Mouse (Mus musculus): Measurements from ENCODE around the gene Mrps9. TPM values are rescaled to one million over a fixed set of nuclear protein-coding genes. Genes with fewer than 3 reads are reported as not detected.

Mrps9 gene
- total and polyA plus RNA-seq, 3 experiments: 89.9 to 134 (median 111) TPM

DNA sequence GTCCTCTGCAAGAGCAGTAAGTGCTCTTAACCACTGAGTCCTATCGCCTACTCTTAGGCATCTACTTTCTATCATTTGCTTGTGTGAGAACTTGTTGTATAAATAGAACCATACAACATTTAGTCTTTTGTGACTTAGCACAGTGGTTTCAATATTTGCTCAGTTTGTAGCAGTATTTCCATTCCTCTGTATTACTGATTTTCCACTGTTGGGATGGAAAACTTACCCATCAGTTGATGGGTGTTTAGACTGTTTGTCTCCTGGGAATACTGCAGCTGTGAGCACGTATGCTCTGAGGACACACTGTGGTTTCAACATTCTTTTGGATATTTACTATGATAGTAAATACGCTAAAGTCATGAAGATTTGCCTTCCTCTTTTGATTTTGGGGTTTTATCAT is 16.2 kb downstream of the Mrps9 start:
- no peak overlapping the region for H3K4me2 ChIP-seq (ENCODE audit: insufficient read depth, low read depth, poor library complexity, severe bottlenecking)
- TF ChIP-seq NELFE (IDR thresholded peaks at IDR 0.05; ENCODE audit: low read depth, low read length) (no peak), ETS1 (conservative IDR thresholded peaks at IDR 0.05; ENCODE audit: low read depth, low read length) (peak; percentile 70), MEF2A (IDR thresholded peaks at IDR 0.05; ENCODE audit: borderline replicate concordance, low read depth, low read length) (peak; percentile 88), IRF4 (IDR thresholded peaks at IDR 0.05; ENCODE audit: low read depth, low read length) (peak; percentile 70), BHLHE40 (IDR thresholded peaks at IDR 0.05; ENCODE audit: low read depth, low read length) (peak; percentile 25; the same call in 1 of the 2 replicates), EP300 (IDR thresholded peaks at IDR 0.05; ENCODE audit: low read length) (peak; percentile 91), MAZ (IDR thresholded peaks at IDR 0.05; ENCODE audit: low read depth, low read length) (no peak), TCF12 (IDR thresholded peaks at IDR 0.05; ENCODE audit: low read depth, low read length) (peak; percentile 66; the same call in 1 of the 2 replicates)
- peak; percentile 58 for DNase-seq (ENCODE audit: extremely low read depth)
- H3K4me3 ChIP-seq (replicated peaks in 1 of 3; ENCODE audit: low read depth in 2 of 3, low read length in 2 of 3, poor library complexity in 1 of 3): no peak overlapping the region
- H3K4me1 ChIP-seq (ENCODE audit: control insufficient read depth in 1 of 2, insufficient read depth in 2 of 2): peaks cover 17 to 28% of the 10 kb centered on the region in 2 experiments
- no peak overlapping the region; the same call in 1 of the 2 replicates for H3K27ac ChIP-seq (ENCODE audit: insufficient read depth, low read depth)
- no peaks in the 10 kb centered on the region for H3K9me3 ChIP-seq (replicated peaks; ENCODE audit: low read length)
- H3K79me2 ChIP-seq (replicated peaks; ENCODE audit: control insufficient read depth, extremely low read depth, insufficient read depth, poor library complexity, severe bottlenecking): peaks cover 3% of the 10 kb centered on the region
- H3K36me3 ChIP-seq (replicated peaks in 1 of 2; ENCODE audit: control insufficient read depth in 1 of 2, insufficient read depth in 1 of 2, low read length in 1 of 2): peaks cover 36 to 60% of the 10 kb centered on the region in 2 experiments
- H3K27me3 ChIP-seq (replicated peaks): no peaks in the 10 kb centered on the region
- H3K9ac ChIP-seq (ENCODE audit: insufficient read depth, low read depth): no peak overlapping the region
- dilution Hi-C loops (cut with MboI; ENCODE audit: extremely low pct_ligation_motif_present, extremely low pct_unique_long_range_greater_than_20kb, low sequenced_read_pairs): no loop called here
- in situ Hi-C loops (cut with MboI; ENCODE audit: low pct_ligation_motif_present, low pct_unique_long_range_greater_than_20kb, low sequenced_read_pairs): no loop called here

DNA sequence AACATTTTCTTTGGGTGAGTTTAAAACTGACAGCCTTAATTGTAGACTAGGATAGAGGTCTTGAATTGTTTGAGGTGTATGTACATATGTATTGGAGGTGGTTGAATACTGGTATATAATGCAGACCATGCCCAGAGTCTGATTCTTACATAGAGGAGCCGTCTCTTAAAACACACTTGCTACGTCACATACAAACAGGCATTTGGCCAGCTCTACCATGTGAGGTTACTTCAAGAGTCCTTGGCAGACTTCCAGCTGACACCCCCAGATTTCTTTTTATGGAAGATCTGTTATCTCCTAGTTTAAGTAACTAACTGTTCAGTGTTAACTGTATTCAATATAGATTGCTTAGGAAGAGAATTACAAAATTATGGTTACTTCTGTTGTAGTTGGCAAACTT is 23.1 kb downstream of the Mrps9 start:
- dilution Hi-C loops (cut with MboI; ENCODE audit: extremely low pct_ligation_motif_present, extremely low pct_unique_long_range_greater_than_20kb, low sequenced_read_pairs) (no loop called here), in situ Hi-C loops (cut with MboI; ENCODE audit: low pct_ligation_motif_present, low pct_unique_long_range_greater_than_20kb, low sequenced_read_pairs) (no loop called here)
- Histone ChIP-seq H3K9me3 (replicated peaks; ENCODE audit: low read length) (no peaks in the 10 kb centered on the region), H3K36me3 (replicated peaks in 1 of 2; ENCODE audit: control insufficient read depth in 1 of 2, insufficient read depth in 1 of 2, low read length in 1 of 2) (peaks cover 17 to 57% of the 10 kb centered on the region in 2 experiments), H3K9ac (ENCODE audit: insufficient read depth, low read depth) (no peak overlapping the region), H3K27me3 (replicated peaks) (no peaks in the 10 kb centered on the region), H3K27ac (ENCODE audit: insufficient read depth, low read depth) (no peak overlapping the region), H3K79me2 (replicated peaks; ENCODE audit: control insufficient read depth, extremely low read depth, insufficient read depth, poor library complexity, severe bottlenecking) (peaks cover 4% of the 10 kb centered on the region; the same call in 1 of the 2 replicates), H3K4me3 (replicated peaks in 1 of 3; ENCODE audit: low read depth in 2 of 3, low read length in 2 of 3, poor library complexity in 1 of 3) (no peak overlapping the region), H3K4me2 (ENCODE audit: insufficient read depth, low read depth, poor library complexity, severe bottlenecking) (no peak overlapping the region), H3K4me1 (ENCODE audit: control insufficient read depth in 1 of 2, insufficient read depth in 2 of 2) (peaks cover 0 to 3% of the 10 kb centered on the region in 2 experiments; a peak in 2 of 4 replicates)
- TF ChIP-seq EP300 (IDR thresholded peaks at IDR 0.05; ENCODE audit: low read length): no peak
- no peak for DNase-seq (ENCODE audit: extremely low read depth)

DNA sequence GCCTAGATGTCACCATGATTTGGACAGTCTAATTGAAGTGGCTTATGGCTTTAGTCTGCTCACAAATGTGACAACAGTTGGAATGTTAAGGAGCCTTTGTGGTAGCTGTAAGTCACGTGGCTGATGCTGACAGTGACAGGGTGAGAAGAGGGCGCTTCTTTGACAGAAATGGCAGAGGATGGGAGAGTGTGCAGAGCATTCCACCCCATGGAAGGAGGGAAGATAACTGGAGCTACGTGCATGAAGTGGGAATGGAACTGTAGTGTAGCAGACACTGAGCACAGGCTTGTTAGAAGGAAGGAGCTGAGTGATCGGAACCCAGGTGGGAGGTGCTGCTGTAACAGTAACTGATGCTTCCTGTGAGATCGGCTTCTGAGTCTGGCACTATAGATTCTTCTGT is 24.2 kb downstream of the Mrps9 start:
- Histone ChIP-seq H3K9ac (ENCODE audit: insufficient read depth, low read depth) (no peak overlapping the region), H3K9me3 (replicated peaks; ENCODE audit: low read length) (no peaks in the 10 kb centered on the region), H3K27ac (ENCODE audit: insufficient read depth, low read depth) (no peak overlapping the region), H3K79me2 (replicated peaks; ENCODE audit: control insufficient read depth, extremely low read depth, insufficient read depth, poor library complexity, severe bottlenecking) (peaks cover 4% of the 10 kb centered on the region; the same call in 1 of the 2 replicates), H3K36me3 (replicated peaks in 1 of 2; ENCODE audit: control insufficient read depth in 1 of 2, insufficient read depth in 1 of 2, low read length in 1 of 2) (peaks cover 18 to 64% of the 10 kb centered on the region in 2 experiments), H3K4me1 (ENCODE audit: control insufficient read depth in 1 of 2, insufficient read depth in 2 of 2) (peaks cover 0 to 3% of the 10 kb centered on the region in 2 experiments; a peak in 2 of 4 replicates), H3K4me2 (ENCODE audit: insufficient read depth, low read depth, poor library complexity, severe bottlenecking) (no peak overlapping the region), H3K4me3 (replicated peaks in 1 of 3; ENCODE audit: low read depth in 2 of 3, low read length in 2 of 3, poor library complexity in 1 of 3) (no peak overlapping the region), H3K27me3 (replicated peaks) (no peaks in the 10 kb centered on the region)
- in situ Hi-C loops (cut with MboI; ENCODE audit: low pct_ligation_motif_present, low pct_unique_long_range_greater_than_20kb, low sequenced_read_pairs): no loop called here
- no peak for DNase-seq (ENCODE audit: extremely low read depth)
- no peak for TF ChIP-seq KAT2A (IDR thresholded peaks at IDR 0.05; ENCODE audit: insufficient replicate concordance, low read length)
- no peak for TF ChIP-seq MYC (IDR thresholded peaks at IDR 0.05; ENCODE audit: low read depth, low read length)
- TF ChIP-seq BHLHE40 (IDR thresholded peaks at IDR 0.05; ENCODE audit: low read depth, low read length): no peak
- no peak for TF ChIP-seq PAX5 (IDR thresholded peaks at IDR 0.05; ENCODE audit: low read length)
- no peak for TF ChIP-seq MEF2A (IDR thresholded peaks at IDR 0.05; ENCODE audit: borderline replicate concordance, low read depth, low read length)
- no peak for TF ChIP-seq TCF12 (IDR thresholded peaks at IDR 0.05; ENCODE audit: low read depth, low read length)
- no peak for TF ChIP-seq UBTF (IDR thresholded peaks at IDR 0.05; ENCODE audit: low read depth, low read length)
- no peak for TF ChIP-seq NELFE (IDR thresholded peaks at IDR 0.05; ENCODE audit: low read depth, low read length)
- no peak for TF ChIP-seq TBP (conservative IDR thresholded peaks at IDR 0.05; ENCODE audit: low read depth, low read length)
- no peak for TF ChIP-seq SIN3A (IDR thresholded peaks at IDR 0.05; ENCODE audit: low read length)
- no peak for TF ChIP-seq USF1 (IDR thresholded peaks at IDR 0.05; ENCODE audit: low read depth, low read length)
- TF ChIP-seq ZC3H11A (IDR thresholded peaks at IDR 0.05; ENCODE audit: low read depth, low read length): no peak
- TF ChIP-seq USF2 (conservative IDR thresholded peaks at IDR 0.05; ENCODE audit: low read depth, low read length): no peak
- TF ChIP-seq CHD2 (IDR thresholded peaks at IDR 0.05; ENCODE audit: low read length): no peak
- TF ChIP-seq MAFK (IDR thresholded peaks at IDR 0.05; ENCODE audit: insufficient replicate concordance, low read length): no peak
- TF ChIP-seq MAZ (IDR thresholded peaks at IDR 0.05; ENCODE audit: low read depth, low read length): no peak
- dilution Hi-C loops (cut with MboI; ENCODE audit: extremely low pct_ligation_motif_present, extremely low pct_unique_long_range_greater_than_20kb, low sequenced_read_pairs): no loop called here

Data from CH12.LX (cell line).